Mouse (Mus musculus): Measurements from ENCODE around the gene Galnt11.

DNA sequence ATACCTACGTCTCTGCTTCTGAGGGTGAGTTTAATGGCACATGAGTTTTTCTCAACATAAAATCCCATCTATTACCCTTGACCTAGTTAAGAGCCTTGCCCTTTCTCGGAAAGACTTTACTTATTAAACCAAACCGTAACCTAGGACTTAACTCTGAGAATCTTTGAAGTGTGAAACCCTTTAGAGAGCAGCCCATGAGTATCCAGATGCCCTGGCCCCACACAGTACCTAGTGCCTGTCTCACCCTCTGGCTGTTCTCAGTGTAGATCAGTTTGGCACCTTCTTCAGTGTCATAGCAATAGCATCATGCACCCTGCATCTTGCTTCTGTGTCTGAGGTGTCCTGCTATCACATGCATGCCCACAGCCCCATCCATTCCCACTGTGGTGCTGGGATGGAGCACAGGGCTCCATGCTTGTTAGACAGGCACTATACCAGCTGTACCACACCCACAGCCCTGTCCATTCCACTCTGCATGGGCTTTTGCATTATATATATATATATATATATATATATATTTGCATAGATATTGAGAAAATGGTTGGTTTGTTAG lies 41.7 kb upstream of the Galnt11 start:
- TF ChIP-seq POLR2A (IDR thresholded peaks at IDR 0.05; ENCODE audit: extremely low read depth, insufficient read depth, low read length), result no peak
- TF ChIP-seq CTCF (IDR thresholded peaks at IDR 0.05; ENCODE audit: extremely low read depth, insufficient read depth, low read length), result no peak

Measured in cortical plate, adult 2 months (tissue).